Mouse (Mus musculus): ENCODE measurements around the gene Cryba2. TPM values are rescaled to one million over a fixed set of nuclear protein-coding genes. Genes with fewer than 3 reads are reported as not detected.

Cryba2 gene
- polyA plus RNA-seq, 1 experiment from 2014 or later, result not detected

GRCm38 (mm10) chr1:74855651-74856438, 37.1 kb downstream of the Cryba2 start:
- Histone ChIP-seq H3K9ac (ENCODE audit: low read depth, low read length) (no peak overlapping the region), H3K4me1 (ENCODE audit: control insufficient read depth, insufficient read depth, low read length) (peaks cover 10% of the 10 kb centered on the region), H3K27me3 (ENCODE audit: control insufficient read depth, insufficient read depth, low read length) (peaks cover 98% of the 10 kb centered on the region), H3K36me3 (ENCODE audit: control insufficient read depth, insufficient read depth, low read length) (no peaks in the 10 kb centered on the region), H3K4me3 (ENCODE audit: low read depth, low read length) (peak overlapping the region; percentile 58), H3K4me2 (peak overlapping the region; percentile 94), H3K9me3 (replicated peaks; ENCODE audit: control insufficient read depth, low read length) (no peaks in the 10 kb centered on the region), H3K27ac (ENCODE audit: low read depth, low read length) (no peak overlapping the region)
- WGBS (ENCODE audit: insufficient replicate concordance), result under 1% methylated on average over 74 of the region's 74 CpGs
- no peak for ATAC-seq (replicated peaks; ENCODE audit: insufficient number of reproducible peaks, low FRiP score, low TSS enrichment)

DNA sequence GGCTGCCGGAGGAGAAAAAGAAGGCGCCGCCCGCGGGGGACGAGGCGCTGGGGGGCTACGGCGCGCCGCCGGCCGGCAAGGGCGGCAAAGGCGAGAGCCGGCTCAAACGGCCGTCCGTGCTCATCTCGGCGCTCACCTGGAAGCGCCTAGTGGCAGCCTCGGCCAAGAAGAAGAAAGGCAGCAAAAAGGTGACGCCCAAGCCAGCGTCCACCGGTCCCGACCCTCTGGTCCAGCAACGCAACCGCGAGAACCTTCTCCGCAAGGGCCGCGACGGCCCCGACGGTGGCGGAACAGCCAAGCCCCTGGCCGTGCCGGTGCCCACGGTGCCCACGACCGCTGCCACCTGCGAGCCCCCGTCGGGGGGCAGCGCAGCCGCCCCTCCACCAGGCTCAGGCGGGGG, 37.8 kb downstream of the Cryba2 start:
- peaks cover 99% of the 10 kb centered on the region for H3K27me3 ChIP-seq (ENCODE audit: control insufficient read depth, insufficient read depth, low read length)
- no peaks in the 10 kb centered on the region for H3K9me3 ChIP-seq (replicated peaks; ENCODE audit: control insufficient read depth, low read length)
- peak overlapping the region; percentile 24; the same call in 1 of the 2 replicates for H3K9ac ChIP-seq (ENCODE audit: low read depth, low read length)
- peaks cover 10% of the 10 kb centered on the region for H3K4me1 ChIP-seq (ENCODE audit: control insufficient read depth, insufficient read depth, low read length)
- under 1% methylated on average over 44 of the region's 48 CpGs for WGBS (ENCODE audit: insufficient replicate concordance)
- peak overlapping the region; percentile 94 for H3K4me2 ChIP-seq
- ATAC-seq (replicated peaks; ENCODE audit: insufficient number of reproducible peaks, low FRiP score, low TSS enrichment), result no peak
- no peak overlapping the region for H3K27ac ChIP-seq (ENCODE audit: low read depth, low read length)
- peak overlapping the region; percentile 58 for H3K4me3 ChIP-seq (ENCODE audit: low read depth, low read length)
- no peaks in the 10 kb centered on the region for H3K36me3 ChIP-seq (ENCODE audit: control insufficient read depth, insufficient read depth, low read length)

DNA sequence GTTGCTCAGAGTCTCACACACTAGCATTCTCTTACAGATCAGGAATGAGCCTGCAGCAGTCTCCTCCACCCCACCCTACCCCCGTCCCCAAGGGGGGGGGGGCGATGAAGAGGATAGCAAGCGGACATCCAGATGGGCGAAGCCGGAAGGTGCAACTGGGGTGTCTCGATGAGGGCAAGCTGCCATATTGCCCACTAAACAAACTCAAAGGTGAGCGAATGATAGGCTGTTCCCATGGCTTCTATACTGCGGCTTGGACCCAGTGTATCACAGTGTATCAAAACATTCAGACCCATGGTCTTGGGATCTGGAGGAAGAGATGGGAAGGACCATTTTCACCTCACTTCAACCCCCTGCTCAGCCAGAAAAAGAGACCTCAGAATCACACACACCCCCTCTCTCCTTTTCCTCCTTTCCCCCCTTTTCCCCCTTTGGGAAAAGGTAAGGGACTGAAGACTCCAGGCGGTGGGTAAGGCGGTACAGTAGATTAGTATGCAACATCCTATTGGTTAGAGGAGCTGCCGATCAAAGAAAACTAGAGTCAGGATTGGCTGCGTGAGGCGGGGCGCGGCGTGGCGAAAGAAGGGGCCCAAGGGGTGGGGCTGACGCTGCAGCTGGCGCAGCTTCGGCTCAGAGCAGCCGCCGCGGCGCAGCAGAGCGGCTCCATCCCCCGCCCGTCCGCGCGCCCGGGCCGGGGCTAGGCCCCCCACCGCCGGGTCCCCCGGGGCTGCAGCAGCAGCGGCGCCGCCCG, 38.5 kb downstream of the Cryba2 start, which contains the start of gene Cdk5r2:
TSS of gene Cdk5r2 (plus strand) at position 629 of the 751 bp plus-strand sequence.
- no peaks in the 10 kb centered on the region for H3K36me3 ChIP-seq (ENCODE audit: control insufficient read depth, insufficient read depth, low read length)
- WGBS (ENCODE audit: insufficient replicate concordance), result 2% methylated on average over 36 of the region's 39 CpGs
- peak; percentile 62 for ATAC-seq (replicated peaks; ENCODE audit: insufficient number of reproducible peaks, low FRiP score, low TSS enrichment)
- H3K4me1 ChIP-seq (ENCODE audit: control insufficient read depth, insufficient read depth, low read length), result peaks cover 10% of the 10 kb centered on the region
- H3K27me3 ChIP-seq (ENCODE audit: control insufficient read depth, insufficient read depth, low read length), result peaks cover 98% of the 10 kb centered on the region
- peak within 1 kb of the TSS; percentile 24; the same call in 1 of the 2 replicates for H3K9ac ChIP-seq (ENCODE audit: low read depth, low read length)
- H3K9me3 ChIP-seq (replicated peaks; ENCODE audit: control insufficient read depth, low read length), result no peaks in the 10 kb centered on the region
- H3K27ac ChIP-seq (ENCODE audit: low read depth, low read length), result no peak within 1 kb of the TSS
- peak within 1 kb of the TSS; percentile 58 for H3K4me3 ChIP-seq (ENCODE audit: low read depth, low read length)
- H3K4me2 ChIP-seq, result peak within 1 kb of the TSS; percentile 94

DNA sequence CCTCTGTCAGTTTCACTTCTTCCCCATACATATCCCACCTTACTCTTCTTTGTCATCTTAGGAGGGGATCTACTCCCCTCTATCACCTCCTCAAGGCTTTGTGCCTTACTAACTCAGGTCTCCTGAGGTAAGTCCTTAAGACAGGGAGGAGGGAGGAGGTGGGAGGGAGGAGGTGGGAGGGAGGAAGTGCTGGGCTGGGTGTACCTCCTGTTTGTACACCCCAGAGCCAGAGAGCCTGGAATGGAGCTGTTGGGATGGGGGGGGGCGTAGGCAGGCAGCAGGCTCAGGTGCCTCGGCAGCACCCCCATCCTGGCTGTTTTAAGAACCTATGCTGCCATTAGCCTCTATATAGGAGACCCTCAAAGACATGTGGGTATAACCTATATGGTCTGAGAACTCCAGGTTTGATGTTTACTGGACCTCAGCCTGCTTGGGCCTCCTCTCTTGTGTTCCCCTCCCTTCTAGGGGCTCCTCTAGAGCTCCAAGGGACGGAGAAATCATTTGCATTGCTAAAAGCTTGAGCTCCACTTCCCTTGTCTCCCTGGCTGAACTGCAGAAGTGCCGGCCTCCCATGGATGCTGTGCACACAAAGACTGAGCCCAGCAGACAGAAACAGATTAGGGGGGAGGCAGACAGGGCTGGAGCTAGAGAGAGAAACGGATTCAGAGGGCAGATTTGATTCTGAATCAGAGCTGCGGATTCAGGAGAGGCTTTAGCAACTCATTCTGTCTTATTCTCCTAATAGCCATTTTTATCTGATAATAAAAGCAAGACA, 41.8 kb downstream of the Cryba2 start:
- Histone ChIP-seq H3K4me2 (no peak overlapping the region), H3K4me3 (ENCODE audit: low read depth, low read length) (no peak overlapping the region), H3K36me3 (ENCODE audit: control insufficient read depth, insufficient read depth, low read length) (no peaks in the 10 kb centered on the region), H3K4me1 (ENCODE audit: control insufficient read depth, insufficient read depth, low read length) (peaks cover 5% of the 10 kb centered on the region), H3K9me3 (replicated peaks; ENCODE audit: control insufficient read depth, low read length) (no peaks in the 10 kb centered on the region), H3K27ac (ENCODE audit: low read depth, low read length) (no peak overlapping the region), H3K27me3 (ENCODE audit: control insufficient read depth, insufficient read depth, low read length) (peaks cover 71% of the 10 kb centered on the region), H3K9ac (ENCODE audit: low read depth, low read length) (no peak overlapping the region)
- 13% methylated on average over 6 of the region's 6 CpGs for WGBS (ENCODE audit: insufficient replicate concordance)
- no peak for ATAC-seq (replicated peaks; ENCODE audit: insufficient number of reproducible peaks, low FRiP score, low TSS enrichment)

GRCm38 (mm10) chr1:74850251-74850650, 42.7 kb downstream of the Cryba2 start:
- Histone ChIP-seq H3K4me2 (no peak overlapping the region), H3K9me3 (replicated peaks; ENCODE audit: control insufficient read depth, low read length) (no peaks in the 10 kb centered on the region), H3K27me3 (ENCODE audit: control insufficient read depth, insufficient read depth, low read length) (peaks cover 62% of the 10 kb centered on the region), H3K27ac (ENCODE audit: low read depth, low read length) (no peak overlapping the region), H3K4me3 (ENCODE audit: low read depth, low read length) (no peak overlapping the region), H3K4me1 (ENCODE audit: control insufficient read depth, insufficient read depth, low read length) (peaks cover 1% of the 10 kb centered on the region), H3K9ac (ENCODE audit: low read depth, low read length) (no peak overlapping the region), H3K36me3 (ENCODE audit: control insufficient read depth, insufficient read depth, low read length) (no peaks in the 10 kb centered on the region)
- ATAC-seq (replicated peaks; ENCODE audit: insufficient number of reproducible peaks, low FRiP score, low TSS enrichment), result no peak
- 14% methylated on average over 6 of the region's 6 CpGs for WGBS (ENCODE audit: insufficient replicate concordance)

DNA sequence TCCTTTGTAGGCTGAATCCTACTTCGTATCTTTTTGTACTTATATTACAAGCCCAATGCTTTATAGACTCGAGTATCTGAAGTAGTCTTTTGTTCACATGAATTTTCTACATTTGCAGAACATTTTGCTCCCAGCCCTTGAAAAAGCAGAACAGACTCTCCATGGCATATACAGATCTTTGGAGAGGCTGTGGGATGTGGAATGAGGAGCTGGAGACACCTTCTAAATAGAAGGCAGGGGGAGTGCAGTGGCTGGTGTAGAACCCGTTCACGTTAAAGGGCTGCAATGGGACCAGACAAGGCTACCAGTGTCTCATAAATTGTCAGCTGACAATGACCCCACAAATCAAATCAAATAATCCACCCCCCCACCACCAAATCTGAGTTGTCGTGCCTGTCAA, 44.0 kb downstream of the Cryba2 start:
- Histone ChIP-seq H3K36me3 (ENCODE audit: control insufficient read depth, insufficient read depth, low read length) (no peaks in the 10 kb centered on the region), H3K4me1 (ENCODE audit: control insufficient read depth, insufficient read depth, low read length) (no peaks in the 10 kb centered on the region), H3K9ac (ENCODE audit: low read depth, low read length) (no peak overlapping the region), H3K4me2 (no peak overlapping the region), H3K4me3 (ENCODE audit: low read depth, low read length) (no peak overlapping the region), H3K27ac (ENCODE audit: low read depth, low read length) (no peak overlapping the region), H3K9me3 (replicated peaks; ENCODE audit: control insufficient read depth, low read length) (no peaks in the 10 kb centered on the region), H3K27me3 (ENCODE audit: control insufficient read depth, insufficient read depth, low read length) (peaks cover 49% of the 10 kb centered on the region)
- ATAC-seq (replicated peaks; ENCODE audit: insufficient number of reproducible peaks, low FRiP score, low TSS enrichment), result no peak
- 60% methylated on average over 5 of the region's 5 CpGs for WGBS (ENCODE audit: insufficient replicate concordance)

- Histone ChIP-seq H3K4me3 (ENCODE audit: low read depth, low read length) (no peak overlapping the region), H3K27ac (ENCODE audit: low read depth, low read length) (no peak overlapping the region), H3K36me3 (ENCODE audit: control insufficient read depth, insufficient read depth, low read length) (no peaks in the 10 kb centered on the region), H3K4me1 (ENCODE audit: control insufficient read depth, insufficient read depth, low read length) (no peaks in the 10 kb centered on the region), H3K27me3 (ENCODE audit: control insufficient read depth, insufficient read depth, low read length) (peaks cover 23% of the 10 kb centered on the region), H3K9ac (ENCODE audit: low read depth, low read length) (no peak overlapping the region), H3K4me2 (no peak overlapping the region), H3K9me3 (replicated peaks; ENCODE audit: control insufficient read depth, low read length) (no peaks in the 10 kb centered on the region)
- 24% methylated on average over 9 of the region's 9 CpGs for WGBS (ENCODE audit: insufficient replicate concordance)
- ATAC-seq (replicated peaks; ENCODE audit: insufficient number of reproducible peaks, low FRiP score, low TSS enrichment), result no peak
These were observed 46.6 kb downstream of the Cryba2 start for GRCm38 (mm10) chr1:74846341-74846740.

DNA sequence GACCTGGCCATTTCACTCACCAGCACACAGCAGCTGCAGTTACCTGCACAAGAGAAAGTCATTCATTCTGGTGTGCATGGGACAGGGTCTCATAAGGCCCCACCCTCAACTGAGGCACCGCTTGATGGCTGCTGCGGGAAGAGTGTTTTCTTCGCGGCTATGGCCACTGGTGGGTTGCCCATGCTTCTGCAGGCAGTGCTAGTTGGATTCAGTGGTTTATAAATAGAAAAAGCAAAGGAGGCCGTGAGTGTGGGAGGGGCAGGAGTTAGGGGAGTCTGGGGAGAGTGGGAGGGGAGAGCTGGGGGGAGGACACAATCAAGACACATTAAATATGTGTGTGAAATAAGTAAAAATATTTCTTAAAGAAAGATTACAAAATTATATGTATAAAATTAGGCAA, 49.9 kb downstream of the Cryba2 start:
- no peaks in the 10 kb centered on the region for H3K36me3 ChIP-seq (ENCODE audit: control insufficient read depth, insufficient read depth, low read length)
- no peaks in the 10 kb centered on the region for H3K9me3 ChIP-seq (replicated peaks; ENCODE audit: control insufficient read depth, low read length)
- no peak for ATAC-seq (replicated peaks; ENCODE audit: insufficient number of reproducible peaks, low FRiP score, low TSS enrichment)
- 0 out of 2 replicates have a peak, but pooled peaks cover 3% of the 10 kb centered on the region for H3K27me3 ChIP-seq (ENCODE audit: control insufficient read depth, insufficient read depth, low read length)
- H3K27ac ChIP-seq (ENCODE audit: low read depth, low read length), result no peak overlapping the region
- no peak overlapping the region for H3K9ac ChIP-seq (ENCODE audit: low read depth, low read length)
- WGBS (ENCODE audit: insufficient replicate concordance), result 64% methylated on average over 5 of the region's 5 CpGs
- H3K4me1 ChIP-seq (ENCODE audit: control insufficient read depth, insufficient read depth, low read length), result no peaks in the 10 kb centered on the region
- no peak overlapping the region for H3K4me3 ChIP-seq (ENCODE audit: low read depth, low read length)
- no peak overlapping the region for H3K4me2 ChIP-seq

Measured in heart, embryonic 11.5 days (tissue).